Mouse (Mus musculus) megakaryocyte, embryonic 14.5 days (primary cell): ENCODE measurements around the gene Sgk2.

ENCODE experiments used
- FLI1 ChIP-seq: IDR thresholded peaks from 2 replicates; pipeline ENCODE4 v1.6.1; 2012; ENCODE audit warnings: low read length, inconsistent platforms, mixed read lengths
- GATA1 ChIP-seq: IDR thresholded peaks from 3 replicates; pipeline ENCODE4 v1.6.1; 2012; ENCODE audit warnings: mixed read lengths, low read length, inconsistent platforms, borderline replicate concordance

GRCm38 (mm10) chr2:162986764-162987163 is 366 bp upstream of the Sgk2 start:
- TF ChIP-seq GATA1: no peak
- no peak for TF ChIP-seq FLI1
